Mouse (Mus musculus): ENCODE measurements at regions not wholly inside any gene's neighbourhood (a gene's known extent, or its start where the extent isn't known, plus 50 kb on each side); places are given as distances from the start of the nearest gene placed in this dataset.
A peak's percentile ranks its signal among the peaks of the same experiment; 100 is the strongest.

GRCm38 (mm10) chr11:114352146-114352795 is 285.4 kb upstream of the Sdk2 start:
- no peak overlapping the region for H3K27ac ChIP-seq (ENCODE audit: low read depth, low read length)
- ATAC-seq: no peak
- DNase-seq: no peak
- H3K4me1 ChIP-seq (ENCODE audit: insufficient read depth): no peaks in the 10 kb centered on the region
- no peak for TF ChIP-seq CTCF (IDR thresholded peaks at IDR 0.05; ENCODE audit: low read depth)
- no peaks in the 10 kb centered on the region for H3K36me3 ChIP-seq (ENCODE audit: insufficient read depth)
- no peak overlapping the region for H3K4me3 ChIP-seq (ENCODE audit: low read depth, low read length)
- no peak overlapping the region for H3K4me2 ChIP-seq (ENCODE audit: low read depth)
- 48% methylated on average over 4 of the region's 4 CpGs for WGBS
- no peak overlapping the region for H3K9ac ChIP-seq
- H3K27me3 ChIP-seq (ENCODE audit: insufficient read depth, low read length): no peaks in the 10 kb centered on the region
- no peaks in the 10 kb centered on the region for H3K9me3 ChIP-seq (ENCODE audit: low read length)

- Histone ChIP-seq H3K27ac (ENCODE audit: low read depth, low read length) (no peak overlapping the region), H3K9me3 (ENCODE audit: low read length) (no peaks in the 10 kb centered on the region), H3K27me3 (ENCODE audit: insufficient read depth, low read length) (no peaks in the 10 kb centered on the region), H3K4me3 (ENCODE audit: low read depth, low read length) (no peak overlapping the region), H3K9ac (no peak overlapping the region), H3K4me2 (ENCODE audit: low read depth) (no peak overlapping the region), H3K36me3 (ENCODE audit: insufficient read depth) (no peaks in the 10 kb centered on the region), H3K4me1 (ENCODE audit: insufficient read depth) (no peaks in the 10 kb centered on the region; the same call in 1 of the 2 replicates)
- TF ChIP-seq CTCF (IDR thresholded peaks at IDR 0.05; ENCODE audit: low read depth): no peak
- WGBS: 19% methylated on average over 12 of the region's 12 CpGs
- DNase-seq: peak; percentile 52
- ATAC-seq: peak; percentile 51
Observed at GRCm38 (mm10) chr11:114336839-114337484, 270.1 kb upstream of the Sdk2 start.

- H3K27ac ChIP-seq (ENCODE audit: low read depth, low read length): no peak overlapping the region
Observed at GRCm38 (mm10) chr11:114335950-114336838, 269.3 kb upstream of the Sdk2 start.

DNA sequence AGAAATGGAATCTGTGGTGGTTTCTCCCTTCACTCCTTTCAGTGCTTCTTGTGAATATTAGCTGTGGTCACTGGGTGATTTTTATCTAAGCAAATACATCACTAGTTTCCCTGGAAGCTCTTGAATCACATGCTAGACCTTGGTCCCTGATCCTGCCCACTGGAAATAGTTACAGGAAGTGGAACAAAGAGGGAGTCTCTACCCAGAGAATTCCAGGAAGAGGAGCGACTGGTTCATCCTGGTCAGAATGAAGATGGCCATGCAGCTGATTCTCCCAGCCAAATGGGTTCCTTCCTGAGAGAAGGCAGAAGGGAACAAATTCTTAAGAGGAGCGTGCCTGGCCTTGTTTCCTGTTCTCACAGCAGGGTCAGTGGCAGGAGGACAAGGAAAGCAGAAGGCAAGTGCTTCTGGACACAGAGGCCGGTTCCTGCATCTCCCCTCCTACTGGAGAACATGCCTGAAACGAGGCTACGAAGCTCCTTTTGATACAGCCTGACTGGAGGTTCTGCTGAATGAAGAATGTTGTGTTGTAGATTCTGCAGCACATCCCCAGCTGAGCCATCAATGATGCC is 264.8 kb upstream of the Sdk2 start:
- H3K27me3 ChIP-seq (ENCODE audit: insufficient read depth, low read length): no peaks in the 10 kb centered on the region
- no peaks in the 10 kb centered on the region for H3K9me3 ChIP-seq (ENCODE audit: low read length)
- TF ChIP-seq CTCF (IDR thresholded peaks at IDR 0.05; ENCODE audit: low read depth): no peak
- no peaks in the 10 kb centered on the region for H3K36me3 ChIP-seq (ENCODE audit: insufficient read depth)
- H3K27ac ChIP-seq (ENCODE audit: low read depth, low read length): no peak overlapping the region
- no peak for ATAC-seq
- 74% methylated on average over 5 of the region's 5 CpGs for WGBS
- H3K9ac ChIP-seq: no peak overlapping the region
- H3K4me3 ChIP-seq (ENCODE audit: low read depth, low read length): no peak overlapping the region
- no peaks in the 10 kb centered on the region; the same call in 1 of the 2 replicates for H3K4me1 ChIP-seq (ENCODE audit: insufficient read depth)
- H3K4me2 ChIP-seq (ENCODE audit: low read depth): no peak overlapping the region
- DNase-seq: no peak

More at GRCm38 (mm10) chr11:114335950-114336838, 269.3 kb upstream of the Sdk2 start:
- H3K4me3 ChIP-seq (ENCODE audit: low read depth, low read length): no peak overlapping the region
- no peaks in the 10 kb centered on the region; the same call in 1 of the 2 replicates for H3K4me1 ChIP-seq (ENCODE audit: insufficient read depth)
- H3K4me2 ChIP-seq (ENCODE audit: low read depth): no peak overlapping the region
- no peaks in the 10 kb centered on the region for H3K36me3 ChIP-seq (ENCODE audit: insufficient read depth)
- peak; percentile 51 for ATAC-seq
- H3K9me3 ChIP-seq (ENCODE audit: low read length): no peaks in the 10 kb centered on the region
- no peak for TF ChIP-seq CTCF (IDR thresholded peaks at IDR 0.05; ENCODE audit: low read depth)
- no peak overlapping the region for H3K9ac ChIP-seq
- no peaks in the 10 kb centered on the region for H3K27me3 ChIP-seq (ENCODE audit: insufficient read depth, low read length)
- 17% methylated on average over 10 of the region's 10 CpGs for WGBS
- DNase-seq: no peak

- TF ChIP-seq CTCF (IDR thresholded peaks at IDR 0.05; ENCODE audit: low read depth): no peak
- H3K27me3 ChIP-seq (ENCODE audit: insufficient read depth, low read length): no peaks in the 10 kb centered on the region
- WGBS: 91% methylated on average over 5 of the region's 5 CpGs
- no peak overlapping the region for H3K9ac ChIP-seq
- no peak overlapping the region for H3K27ac ChIP-seq (ENCODE audit: low read depth, low read length)
- H3K4me3 ChIP-seq (ENCODE audit: low read depth, low read length): no peak overlapping the region
- H3K36me3 ChIP-seq (ENCODE audit: insufficient read depth): no peaks in the 10 kb centered on the region
- H3K4me2 ChIP-seq (ENCODE audit: low read depth): no peak overlapping the region
- H3K9me3 ChIP-seq (ENCODE audit: low read length): no peaks in the 10 kb centered on the region
- H3K4me1 ChIP-seq (ENCODE audit: insufficient read depth): no peaks in the 10 kb centered on the region
- no peak for DNase-seq
- ATAC-seq: no peak
Observed at GRCm38 (mm10) chr11:114330316-114330715, 263.5 kb upstream of the Sdk2 start.

DNA sequence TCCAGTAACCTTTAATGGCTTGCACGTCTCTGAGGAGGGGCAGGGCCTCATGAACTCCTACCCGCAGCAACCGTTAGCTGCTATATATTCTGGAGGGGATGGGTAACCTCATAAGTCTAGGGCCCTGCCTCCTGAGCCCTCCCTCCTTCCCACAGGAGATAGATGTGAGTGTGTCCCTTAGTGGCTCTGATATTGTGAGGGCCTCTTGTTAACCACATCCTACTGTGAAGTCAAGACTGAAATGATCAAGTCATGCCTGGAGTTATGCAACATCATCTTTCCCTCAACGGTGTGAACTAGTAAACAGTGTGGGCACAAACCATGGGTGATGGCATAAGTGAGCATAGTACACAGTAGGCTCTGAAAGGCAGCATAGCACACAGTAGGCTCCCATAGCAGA is 255.8 kb upstream of the Sdk2 start:
- Histone ChIP-seq H3K36me3 (ENCODE audit: insufficient read depth) (no peaks in the 10 kb centered on the region), H3K9ac (no peak overlapping the region), H3K4me1 (ENCODE audit: insufficient read depth) (no peaks in the 10 kb centered on the region), H3K4me2 (ENCODE audit: low read depth) (no peak overlapping the region), H3K4me3 (ENCODE audit: low read depth, low read length) (no peak overlapping the region), H3K27me3 (ENCODE audit: insufficient read depth, low read length) (no peaks in the 10 kb centered on the region), H3K27ac (ENCODE audit: low read depth, low read length) (no peak overlapping the region), H3K9me3 (ENCODE audit: low read length) (no peaks in the 10 kb centered on the region)
- no peak for ATAC-seq
- DNase-seq: no peak
- WGBS: 87% methylated on average over 4 of the region's 4 CpGs
- no peak for TF ChIP-seq CTCF (IDR thresholded peaks at IDR 0.05; ENCODE audit: low read depth)
